Mouse (Mus musculus): ENCODE measurements around the gene Ctnnd2.

Gene Ctnnd2

DNA sequence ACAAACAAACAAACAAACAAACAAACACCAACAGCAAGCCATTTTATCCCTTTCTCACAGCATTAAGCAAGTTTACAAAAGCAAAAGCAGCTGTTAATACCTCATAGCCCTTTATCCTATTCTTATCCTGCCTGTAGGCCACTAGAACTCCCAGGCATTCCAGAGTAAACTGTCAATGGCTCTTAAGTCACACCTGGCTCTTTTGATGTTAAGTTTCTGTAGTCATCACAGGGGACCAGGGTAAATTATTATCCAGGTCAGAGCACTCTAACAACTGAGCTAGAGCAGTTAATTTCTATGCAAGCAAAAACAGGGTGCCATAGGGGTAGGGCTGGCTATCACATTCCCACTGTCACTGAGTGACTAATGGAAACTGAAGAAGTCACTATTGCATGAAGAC is 214.1 kb downstream of the Ctnnd2 start:
- DNase-seq (ENCODE audit: low spot score), result no peak

DNA sequence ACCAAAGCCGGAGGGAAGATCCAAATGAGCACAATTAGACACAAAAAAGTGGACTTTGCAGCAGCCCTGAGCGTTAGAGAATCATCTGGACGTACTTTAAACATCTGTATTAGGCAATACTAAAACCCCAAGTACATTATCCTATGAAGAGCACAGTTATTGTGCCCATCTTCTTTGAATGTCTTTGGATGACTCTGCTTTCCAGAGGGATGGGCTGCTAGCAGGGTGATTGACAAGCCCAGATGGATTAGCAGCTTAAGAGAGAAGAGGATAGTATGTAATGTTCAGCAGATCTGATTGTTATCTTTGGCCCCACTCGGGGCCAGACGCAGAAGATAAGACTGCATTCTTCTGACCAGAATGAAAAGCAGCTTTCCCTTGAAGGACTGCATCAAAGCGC is 214.9 kb downstream of the Ctnnd2 start:
- DNase-seq (ENCODE audit: low spot score), result no peak

DNA sequence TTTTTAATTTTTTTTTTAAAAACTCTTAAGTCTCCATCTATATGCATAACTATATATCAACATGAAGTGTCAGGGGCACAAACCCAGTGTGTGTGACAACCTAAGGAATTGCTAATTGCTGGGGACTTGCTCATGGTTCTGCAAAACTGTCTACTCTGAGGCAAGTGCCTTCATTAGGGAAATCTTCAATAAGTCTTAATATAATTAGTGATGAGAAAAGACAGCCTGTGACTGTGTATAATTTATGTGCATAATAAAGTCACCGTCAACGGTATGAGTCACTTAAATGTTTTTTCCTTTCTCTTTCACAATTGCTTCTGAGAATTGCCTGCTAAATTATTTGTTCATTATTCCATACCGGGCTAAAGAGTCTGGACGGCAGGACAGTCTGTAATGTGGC is 228.7 kb downstream of the Ctnnd2 start:
- DNase-seq (ENCODE audit: low spot score), result no peak

DNA sequence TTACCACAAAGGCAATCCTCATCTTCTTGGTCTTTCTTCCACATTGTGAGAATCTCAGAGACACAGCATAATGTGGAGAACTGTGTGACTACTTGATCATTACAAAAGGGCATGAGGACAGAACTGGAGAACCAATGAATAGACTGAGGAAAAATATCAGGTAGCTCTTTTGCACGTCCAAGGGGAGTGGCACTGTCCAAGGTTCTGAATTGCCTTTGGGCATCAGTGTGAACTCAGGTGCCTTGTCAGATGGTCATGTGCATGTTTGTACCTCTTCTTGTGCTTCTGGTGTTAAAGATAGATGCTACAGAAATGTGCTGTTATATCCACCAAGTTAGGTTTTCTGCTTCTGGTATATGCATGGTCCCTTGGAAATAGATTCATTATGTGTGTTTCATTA is 233.9 kb downstream of the Ctnnd2 start:
- no peak for DNase-seq (ENCODE audit: low spot score)

GRCm38 (mm10) chr15:30423146-30423545 is 250.8 kb downstream of the Ctnnd2 start:
- DNase-seq (ENCODE audit: low spot score), result no peak

GRCm38 (mm10) chr15:30424290-30424689 is 251.9 kb downstream of the Ctnnd2 start:
- no peak for DNase-seq (ENCODE audit: low spot score)

DNA sequence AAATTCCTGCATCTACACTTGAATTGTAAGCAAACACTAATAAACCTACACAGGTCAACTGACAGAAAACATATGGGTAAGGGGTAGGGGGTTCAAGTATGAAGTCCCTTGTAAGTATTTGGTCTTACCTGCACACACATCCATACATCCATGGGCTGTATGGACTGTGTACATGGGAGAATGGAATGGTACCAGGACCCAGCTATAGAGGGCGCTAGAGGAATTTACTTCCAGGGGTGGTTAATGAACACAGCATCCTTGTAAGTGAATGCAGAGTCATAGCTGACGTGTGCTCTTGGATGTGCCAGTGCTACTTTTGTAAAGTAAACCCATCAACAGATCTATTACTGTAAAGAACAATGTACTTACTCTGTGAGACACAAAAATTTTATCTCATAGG is 254.9 kb downstream of the Ctnnd2 start:
- no peak for DNase-seq (ENCODE audit: low spot score)

- DNase-seq (ENCODE audit: low spot score), result no peak
These were observed 266.7 kb downstream of the Ctnnd2 start for GRCm38 (mm10) chr15:30439045-30439444.

GRCm38 (mm10) chr15:30450765-30451164 is 278.4 kb downstream of the Ctnnd2 start:
- no peak for DNase-seq (ENCODE audit: low spot score)

GRCm38 (mm10) chr15:30451921-30452320 is 279.5 kb downstream of the Ctnnd2 start:
- DNase-seq (ENCODE audit: low spot score), result no peak

- DNase-seq (ENCODE audit: low spot score), result no peak
These were observed 285.3 kb downstream of the Ctnnd2 start for GRCm38 (mm10) chr15:30457541-30458250.

- no peak for DNase-seq (ENCODE audit: low spot score)
These were observed 286.3 kb downstream of the Ctnnd2 start for GRCm38 (mm10) chr15:30458671-30459070.

GRCm38 (mm10) chr15:30460341-30461125 is 288.1 kb downstream of the Ctnnd2 start:
- DNase-seq (ENCODE audit: low spot score), result no peak

- DNase-seq (ENCODE audit: low spot score), result no peak
These were observed 290.5 kb downstream of the Ctnnd2 start for GRCm38 (mm10) chr15:30462804-30463423.

- DNase-seq (ENCODE audit: low spot score), result no peak
These were observed 291.2 kb downstream of the Ctnnd2 start for GRCm38 (mm10) chr15:30463471-30464047.

- DNase-seq (ENCODE audit: low spot score), result no peak
These were observed 294.7 kb downstream of the Ctnnd2 start for GRCm38 (mm10) chr15:30466950-30467543.

GRCm38 (mm10) chr15:30468773-30469172 is 296.4 kb downstream of the Ctnnd2 start:
- DNase-seq (ENCODE audit: low spot score), result no peak

- DNase-seq (ENCODE audit: low spot score), result no peak
These were observed 299.0 kb downstream of the Ctnnd2 start for GRCm38 (mm10) chr15:30471280-30471966.

DNA sequence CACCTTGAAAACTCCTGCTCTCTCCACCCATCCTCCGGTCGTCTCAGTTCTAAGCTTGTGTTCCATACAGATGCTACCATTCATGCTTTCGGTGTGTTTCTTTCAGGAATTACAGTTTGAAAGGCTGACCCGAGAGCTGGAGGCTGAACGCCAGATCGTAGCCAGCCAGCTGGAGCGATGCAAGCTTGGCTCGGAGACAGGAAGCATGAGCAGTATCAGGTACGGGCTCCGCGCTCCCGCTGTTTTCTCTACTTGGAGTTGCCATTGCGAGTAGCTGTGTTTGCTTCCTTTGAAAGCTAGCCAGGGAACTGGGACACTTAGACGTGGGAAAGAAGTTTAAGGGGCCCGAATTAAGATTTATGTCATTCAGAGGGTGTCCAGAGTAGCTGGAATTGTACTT is 308.3 kb downstream of the Ctnnd2 start:
- no peak for DNase-seq (ENCODE audit: low spot score)

DNA sequence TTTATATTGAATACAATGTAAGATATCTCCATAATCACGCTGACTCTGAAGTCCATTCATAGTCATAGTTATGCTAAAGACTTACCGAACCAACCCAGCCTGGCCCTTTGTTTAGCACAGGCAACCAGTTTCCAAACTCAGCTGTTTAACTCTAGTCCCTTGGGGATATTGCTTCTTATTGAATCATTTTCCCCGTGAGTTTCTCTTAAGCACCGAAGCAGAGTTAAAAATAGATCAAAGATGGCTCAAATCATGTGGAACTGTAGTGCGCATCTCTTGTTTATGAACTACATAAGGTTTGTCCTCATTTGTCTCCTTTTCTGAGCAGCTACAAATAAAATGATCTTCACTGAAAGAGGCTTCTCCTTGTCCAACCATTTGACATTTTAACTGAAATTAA is 334.1 kb downstream of the Ctnnd2 start:
- DNase-seq (ENCODE audit: low spot score), result no peak

DNA sequence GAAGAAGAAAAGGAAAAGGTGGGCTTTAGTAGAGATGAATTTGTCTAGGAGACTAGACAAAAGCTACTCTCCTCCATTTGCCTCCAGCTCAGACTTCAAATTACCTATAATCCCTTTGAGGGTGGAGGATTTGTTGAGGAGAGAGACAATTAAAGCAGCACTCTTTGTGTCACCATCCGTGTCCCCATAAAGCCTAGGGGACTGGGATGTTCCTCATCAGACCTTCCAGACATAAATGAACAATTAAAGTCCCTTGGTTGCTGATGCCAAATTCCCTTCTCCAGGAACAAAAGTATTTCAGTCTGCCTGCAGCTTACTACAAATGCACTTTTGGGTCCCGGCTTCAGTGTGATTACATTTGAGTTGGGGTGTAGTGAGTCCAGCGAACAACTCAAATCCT is 340.1 kb downstream of the Ctnnd2 start:
- no peak for DNase-seq (ENCODE audit: low spot score)

DNA sequence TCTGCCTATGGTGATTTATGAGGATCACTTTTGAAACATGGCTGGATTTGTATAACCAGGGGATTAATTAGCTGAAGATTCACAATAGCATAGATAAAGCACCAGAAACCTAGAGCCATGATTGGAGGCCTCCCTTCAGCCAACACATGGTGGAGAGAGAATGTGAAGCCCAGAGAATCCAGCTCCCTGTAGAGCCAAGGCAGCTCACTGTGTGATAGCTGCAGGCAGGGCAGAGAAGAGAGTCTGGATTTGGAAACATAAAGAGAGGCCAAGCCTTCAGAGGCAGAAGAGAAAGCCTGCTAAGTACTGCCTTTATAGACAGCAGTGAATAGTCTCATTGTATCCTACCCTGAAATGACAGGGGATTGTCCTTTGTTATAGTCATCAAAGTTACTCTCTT is 340.7 kb downstream of the Ctnnd2 start:
- DNase-seq (ENCODE audit: low spot score), result no peak

All from urinary bladder, postnatal 10 days (tissue).